In genomic region chr2:158027855-158028353, GRCm38 (mm10) we compare ENCODE assay signal across 8 mouse cellular contexts. TPM values are rescaled to one million over a fixed set of nuclear protein-coding genes. Genes with fewer than 3 reads are reported as not detected.
DNase-seq lines count a peak whose midpoint lies in the region; ATAC-seq lines count a peak whose summit lies in the region.

No protein-coding gene starts in this region.

- no peak for DNase-seq in neural tube, embryonic 11.5 days (ENCODE audit: low spot score)
- DNase-seq in neural tube, embryonic 10.5 days (ENCODE audit: extremely low spot score, low spot score) = no peak
- no peak for DNase-seq in liver, embryonic 13.5 days
- DNase-seq in layer of hippocampus, adult 9-11 months = no peak
- DNase-seq in left cerebral cortex, adult 11 months (ENCODE audit: low spot score) = no peak
- no peak for DNase-seq in kidney, postnatal 36 days

- H3K27me3 ChIP-seq in neural tube, embryonic 11.5 days (ENCODE audit: control insufficient read depth, insufficient read depth, low read length) = no peaks in the 10 kb centered on the region
- H3K27me3 ChIP-seq in forebrain, embryonic 12.5 days = no peaks in the 10 kb centered on the region
- H3K27me3 ChIP-seq in liver, embryonic 13.5 days = no peaks in the 10 kb centered on the region
- no peaks in the 10 kb centered on the region for H3K27me3 ChIP-seq in stomach, embryonic 15.5 days (replicated peaks)

- WGBS in neural tube, embryonic 11.5 days = 2% methylated on average over 16 of the region's 16 CpGs
- WGBS in forebrain, embryonic 12.5 days = under 1% methylated on average over 16 of the region's 16 CpGs
- WGBS in liver, embryonic 13.5 days (ENCODE audit: insufficient replicate concordance) = 2% methylated on average over 16 of the region's 16 CpGs
- WGBS in stomach, embryonic 15.5 days = 1% methylated on average over 16 of the region's 16 CpGs

- H3K36me3 ChIP-seq in neural tube, embryonic 11.5 days (ENCODE audit: control insufficient read depth, insufficient read depth, low read length) = no peaks in the 10 kb centered on the region
- H3K36me3 ChIP-seq in forebrain, embryonic 12.5 days (replicated peaks) = no peaks in the 10 kb centered on the region
- peaks cover 5% of the 10 kb centered on the region; the same call in 1 of the 2 replicates for H3K36me3 ChIP-seq in liver, embryonic 13.5 days
- H3K36me3 ChIP-seq in stomach, embryonic 15.5 days = peaks cover 2% of the 10 kb centered on the region; the same call in 1 of the 2 replicates

- H3K4me1 ChIP-seq in neural tube, embryonic 11.5 days (ENCODE audit: control insufficient read depth, insufficient read depth, low read length) = peaks cover 21% of the 10 kb centered on the region
- peaks cover 38% of the 10 kb centered on the region for H3K4me1 ChIP-seq in forebrain, embryonic 12.5 days
- peaks cover 53% of the 10 kb centered on the region for H3K4me1 ChIP-seq in liver, embryonic 13.5 days (replicated peaks)
- peaks cover 13% of the 10 kb centered on the region for H3K4me1 ChIP-seq in stomach, embryonic 15.5 days

- H3K27ac ChIP-seq in neural tube, embryonic 11.5 days (ENCODE audit: low read depth, low read length) = peak overlapping the region; percentile 74
- H3K27ac ChIP-seq in forebrain, embryonic 12.5 days = peak overlapping the region; percentile 93
- peak overlapping the region; percentile 87 for H3K27ac ChIP-seq in liver, embryonic 13.5 days
- peak overlapping the region; percentile 97 for H3K27ac ChIP-seq in stomach, embryonic 15.5 days

- peak overlapping the region; percentile 79 for H3K4me3 ChIP-seq in neural tube, embryonic 11.5 days (ENCODE audit: low read depth, low read length)
- H3K4me3 ChIP-seq in forebrain, embryonic 12.5 days (replicated peaks) = peak overlapping the region; percentile 96
- H3K4me3 ChIP-seq in liver, embryonic 13.5 days (replicated peaks) = peak overlapping the region; percentile 98
- peak overlapping the region; percentile 97 for H3K4me3 ChIP-seq in stomach, embryonic 15.5 days (replicated peaks)

- ATAC-seq in neural tube, embryonic 11.5 days (ENCODE audit: insufficient read depth, low FRiP score, low TSS enrichment) = no peak; the same call in 1 of the 2 replicates
- ATAC-seq in forebrain, embryonic 12.5 days (ENCODE audit: low FRiP score) = no peak
- ATAC-seq in liver, embryonic 13.5 days (ENCODE audit: low read depth) = no peak
- ATAC-seq in stomach, embryonic 15.5 days (ENCODE audit: insufficient read depth, low FRiP score, low read depth) = no peak

- H3K9ac ChIP-seq in neural tube, embryonic 11.5 days (ENCODE audit: low read length) = peak overlapping the region; percentile 85
- H3K9ac ChIP-seq in forebrain, embryonic 12.5 days = peak overlapping the region; percentile 95
- H3K9ac ChIP-seq in liver, embryonic 13.5 days = peak overlapping the region; percentile 98
- peak overlapping the region; percentile 69 for H3K9ac ChIP-seq in stomach, embryonic 15.5 days

- H3K4me2 ChIP-seq in neural tube, embryonic 11.5 days (ENCODE audit: low read depth) = peak overlapping the region; percentile 77
- H3K4me2 ChIP-seq in forebrain, embryonic 12.5 days = peak overlapping the region; percentile 79
- peak overlapping the region; percentile 90 for H3K4me2 ChIP-seq in liver, embryonic 13.5 days
- peak overlapping the region; percentile 78 for H3K4me2 ChIP-seq in stomach, embryonic 15.5 days

- no peaks in the 10 kb centered on the region for H3K9me3 ChIP-seq in neural tube, embryonic 11.5 days (ENCODE audit: control insufficient read depth, low read length)
- H3K9me3 ChIP-seq in forebrain, embryonic 12.5 days = no peaks in the 10 kb centered on the region
- no peaks in the 10 kb centered on the region for H3K9me3 ChIP-seq in liver, embryonic 13.5 days (replicated peaks)
- H3K9me3 ChIP-seq in stomach, embryonic 15.5 days = no peaks in the 10 kb centered on the region

RNA-seq across cellular contexts. Expression of gene Tti1, which starts 0.3 kb away (rescaled TPM):
- polyA plus RNA-seq in neural tube, embryonic 11.5 days (2014; fragmentation: Nextera tagmentation; extraction: Ambion mirVana) = 25.6 and 28.7 TPM in 2 replicates
- 34.5 and 38.2 TPM in 2 replicates for polyA plus RNA-seq in forebrain, embryonic 12.5 days (2016; fragmentation: Nextera tagmentation; extraction: Ambion mirVana)
- 14.0 and 16.2 TPM in 2 replicates for polyA plus RNA-seq in liver, embryonic 13.5 days (2015; fragmentation: Nextera tagmentation; extraction: Ambion mirVana)
- 18.2 and 22.2 TPM in 2 replicates for polyA plus RNA-seq in stomach, embryonic 15.5 days (2015; fragmentation: Nextera tagmentation; extraction: Ambion mirVana)

RNA-seq across cellular contexts. Expression of gene Rprd1b, which starts 0.4 kb away (rescaled TPM):
- 56.9 and 58.8 TPM in 2 replicates for polyA plus RNA-seq in neural tube, embryonic 11.5 days (2014; fragmentation: Nextera tagmentation; extraction: Ambion mirVana)
- polyA plus RNA-seq in forebrain, embryonic 12.5 days (2016; fragmentation: Nextera tagmentation; extraction: Ambion mirVana) = 61.1 and 66.3 TPM in 2 replicates
- 30.0 and 35.5 TPM in 2 replicates for polyA plus RNA-seq in liver, embryonic 13.5 days (2015; fragmentation: Nextera tagmentation; extraction: Ambion mirVana)
- polyA plus RNA-seq in stomach, embryonic 15.5 days (2015; fragmentation: Nextera tagmentation; extraction: Ambion mirVana) = 40.7 and 41.2 TPM in 2 replicates
